Mouse (Mus musculus) MEL (cell line): ENCODE measurements at regions not wholly inside any gene's neighbourhood (a gene's known extent, or its start where the extent isn't known, plus 50 kb on each side); places are given as distances from the start of the nearest gene placed in this dataset.

Source experiments
- DNase-seq: peaks from one replicate; pipeline ENCODE4 v3.0.0; 2011; ENCODE audit warnings: low read depth, low spot score
- H3K27ac ChIP-seq: 2 replicates; pipeline ENCODE4 v1.5.1; 2012; ENCODE audit warnings: low read depth, mild to moderate bottlenecking, control low read depth, low read length, moderate library complexity; ENCODE audit not compliant: control insufficient read depth
- H3K27me3 ChIP-seq, 2 experiments: fragments of 150-350 bp in 1 of 2; sonication (generic) in 1 of 2; 2 replicates each; pipeline ENCODE4 v1.6.1; 2012; ENCODE audit warnings: low read length in 2 of 2, mild to moderate bottlenecking in 2 of 2, improper control_type of control experiment in 1 of 2, moderate library complexity in 1 of 2; ENCODE audit not compliant: insufficient read depth in 2 of 2, control insufficient read depth in 1 of 2
- H3K36me3 ChIP-seq, 2 experiments: 2 replicates each; pipeline ENCODE4 v1.6.1; 2012 to 2014; ENCODE audit warnings: low read length in 2 of 2, improper control_type of control experiment in 1 of 2, inconsistent platforms in 1 of 2, mild to moderate bottlenecking in 1 of 2; ENCODE audit not compliant: insufficient read depth in 2 of 2, control insufficient read depth in 1 of 2
- H3K4me1 ChIP-seq, 2 experiments: fragments of 150-350 bp in 1 of 2; sonication (generic) in 1 of 2; 2 replicates each; pipeline ENCODE4 v1.6.1; 2012; ENCODE audit warnings: low read length in 2 of 2, improper control_type of control experiment in 1 of 2, mild to moderate bottlenecking in 1 of 2; ENCODE audit not compliant: insufficient read depth in 2 of 2, control insufficient read depth in 1 of 2
- H3K4me3 ChIP-seq, 2 experiments: fragments of 150-350 bp in 1 of 2; sonication (generic) in 1 of 2; 2 replicates each; pipeline ENCODE4 v1.5.1; 2012; ENCODE audit warnings: low read depth in 2 of 2, low read length in 2 of 2, mild to moderate bottlenecking in 2 of 2, moderate library complexity in 2 of 2, control low read depth in 1 of 2, improper control_type of control experiment in 1 of 2; ENCODE audit not compliant: control insufficient read depth in 1 of 2, insufficient read depth in 1 of 2
- H3K79me2 ChIP-seq: 2 replicates; pipeline ENCODE4 v1.6.1; 2012; ENCODE audit warnings: mild to moderate bottlenecking, low read length, moderate library complexity; ENCODE audit not compliant: control insufficient read depth, poor library complexity, insufficient read depth
- H3K9ac ChIP-seq: 2 replicates; pipeline ENCODE4 v1.6.1; 2012; ENCODE audit warnings: low read depth, mild to moderate bottlenecking, control low read depth, low read length, moderate library complexity; ENCODE audit not compliant: control insufficient read depth, poor library complexity, severe bottlenecking
- H3K9me3 ChIP-seq: fragments of 150-350 bp; sonication (generic); replicated peaks from 2 replicates; pipeline ENCODE4 v1.6.1; 2012; ENCODE audit warnings: mild to moderate bottlenecking, low read length, improper control_type of control experiment, moderate library complexity; ENCODE audit not compliant: insufficient read depth
- E2F4 ChIP-seq: IDR thresholded peaks from 2 replicates; pipeline ENCODE4 v1.6.1; 2011; ENCODE audit warnings: low read depth, low read length, improper control_type of control experiment, borderline replicate concordance
- ELF1 ChIP-seq: IDR thresholded peaks from 2 replicates; pipeline ENCODE4 v1.6.1; 2014; ENCODE audit warnings: low read depth, mild to moderate bottlenecking, inconsistent platforms, low read length, improper control_type of control experiment, moderate library complexity
- EP300 ChIP-seq, 2 experiments: IDR thresholded peaks; 2 replicates each; pipeline ENCODE4 v1.6.1; 2011; ENCODE audit warnings: improper control_type of control experiment in 2 of 2, low read length in 2 of 2, low read depth in 1 of 2, mild to moderate bottlenecking in 1 of 2
- JUND ChIP-seq: IDR thresholded peaks from 2 replicates; pipeline ENCODE4 v1.6.1; 2011; ENCODE audit warnings: low read depth, mild to moderate bottlenecking, improper control_type of control experiment, low read length
- MAX ChIP-seq: IDR thresholded peaks from 2 replicates; pipeline ENCODE4 v1.6.1; 2011; ENCODE audit warnings: low read length, improper control_type of control experiment
- MEF2A ChIP-seq: IDR thresholded peaks from 2 replicates; pipeline ENCODE4 v1.6.1; 2014; ENCODE audit warnings: low read depth, mild to moderate bottlenecking, inconsistent platforms, low read length, improper control_type of control experiment; ENCODE audit not compliant: poor library complexity, insufficient replicate concordance, severe bottlenecking; ENCODE audit errors: extremely low read depth
- MXI1 ChIP-seq: IDR thresholded peaks from 2 replicates; pipeline ENCODE4 v1.6.1; 2011; ENCODE audit warnings: mild to moderate bottlenecking, low read depth, low read length, improper control_type of control experiment
- POLR2AphosphoS5 ChIP-seq: IDR thresholded peaks from 2 replicates; pipeline ENCODE4 v1.6.1; 2012; ENCODE audit warnings: low read depth, borderline replicate concordance, mild to moderate bottlenecking, inconsistent platforms, low read length, moderate library complexity, mixed read lengths
- RCOR1 ChIP-seq: IDR thresholded peaks from 2 replicates; pipeline ENCODE4 v1.6.1; 2012; ENCODE audit warnings: low read depth, mild to moderate bottlenecking, inconsistent platforms, low read length, improper control_type of control experiment
- SIN3A ChIP-seq: IDR thresholded peaks from 2 replicates; pipeline ENCODE4 v1.6.1; 2012; ENCODE audit warnings: low read length, improper control_type of control experiment, inconsistent platforms
- TAL1 ChIP-seq: IDR thresholded peaks from 2 replicates; pipeline ENCODE4 v1.6.1; 2012; ENCODE audit warnings: mild to moderate bottlenecking, inconsistent platforms, low read length, moderate library complexity, mixed read lengths
- TBP ChIP-seq: IDR thresholded peaks from 2 replicates; pipeline ENCODE4 v1.8.0; 2011; ENCODE audit warnings: low read depth, low read length, improper control_type of control experiment
- TCF12 ChIP-seq: IDR thresholded peaks from 2 replicates; pipeline ENCODE4 v1.6.1; 2014; ENCODE audit warnings: low read depth, mild to moderate bottlenecking, inconsistent platforms, low read length, improper control_type of control experiment, moderate library complexity
- UBTF ChIP-seq: IDR thresholded peaks from 2 replicates; pipeline ENCODE4 v1.6.1; 2012; ENCODE audit warnings: low read depth, mild to moderate bottlenecking, inconsistent platforms, low read length, improper control_type of control experiment, moderate library complexity, borderline replicate concordance; ENCODE audit not compliant: insufficient read depth
- USF2 ChIP-seq, 2 experiments: IDR thresholded peaks; 2 replicates each; pipeline ENCODE4 v1.6.1; 2011 to 2012; ENCODE audit warnings: improper control_type of control experiment in 2 of 2, low read length in 2 of 2, borderline replicate concordance in 1 of 2, inconsistent platforms in 1 of 2, low read depth in 1 of 2, mild to moderate bottlenecking in 1 of 2; ENCODE audit not compliant: insufficient read depth in 1 of 2

DNA sequence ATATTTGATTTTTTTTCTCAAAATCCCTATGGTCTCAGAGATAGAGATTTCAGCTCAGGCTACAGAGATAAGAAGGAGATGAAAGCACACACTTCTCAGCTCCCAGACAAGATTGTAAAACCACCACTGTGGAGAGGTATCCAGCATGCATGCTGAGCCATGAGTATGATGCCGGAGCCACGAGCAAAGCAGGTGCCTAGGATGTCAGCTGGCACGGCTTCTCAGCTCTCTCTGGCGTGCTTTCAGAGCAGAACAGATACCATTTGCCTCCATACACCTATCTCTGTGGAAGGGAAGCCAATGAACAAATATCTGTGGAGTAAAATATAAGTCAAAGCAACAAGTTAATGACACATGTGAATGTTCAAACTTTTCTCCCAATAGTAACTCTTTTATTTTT lies 1179.3 kb downstream of the Ntrk3 start:
- no peaks in the 10 kb centered on the region for H3K9me3 ChIP-seq
- no peaks in the 10 kb centered on the region for H3K4me1 ChIP-seq
- no peak overlapping the region for H3K9ac ChIP-seq
- DNase-seq = no peak
- H3K4me3 ChIP-seq = no peak overlapping the region
- H3K36me3 ChIP-seq = no peaks in the 10 kb centered on the region
- H3K27ac ChIP-seq = no peak overlapping the region
- H3K79me2 ChIP-seq = no peaks in the 10 kb centered on the region
- no peak for TF ChIP-seq SIN3A
- no peak for TF ChIP-seq USF2 (IDR thresholded peaks at IDR 0.05; ENCODE audit: borderline replicate concordance in 1 of 2, insufficient read depth in 1 of 2, low read depth in 1 of 2, low read length in 2 of 2)
- TF ChIP-seq TCF12 = no peak
- TF ChIP-seq ELF1 = no peak
- no peak for TF ChIP-seq JUND
- no peak for TF ChIP-seq TAL1
- no peak for TF ChIP-seq MEF2A
- TF ChIP-seq POLR2AphosphoS5 = no peak
- TF ChIP-seq MXI1 = no peak
- TF ChIP-seq E2F4 = no peak
- TF ChIP-seq TBP = no peak
- H3K27me3 ChIP-seq = no peaks in the 10 kb centered on the region

- no peak overlapping the region for H3K27ac ChIP-seq
- H3K27me3 ChIP-seq = no peaks in the 10 kb centered on the region
- no peaks in the 10 kb centered on the region for H3K36me3 ChIP-seq
- H3K4me3 ChIP-seq = no peak overlapping the region
- TF ChIP-seq ELF1 (no peak), UBTF (no peak)
- H3K79me2 ChIP-seq = no peaks in the 10 kb centered on the region
- no peak for DNase-seq
- H3K9ac ChIP-seq = no peak overlapping the region
- no peaks in the 10 kb centered on the region for H3K4me1 ChIP-seq
- no peaks in the 10 kb centered on the region for H3K9me3 ChIP-seq
Observed at GRCm38 (mm10) chr7:77536890-77537289, 1200.9 kb downstream of the Ntrk3 start.

- no peaks in the 10 kb centered on the region for H3K4me1 ChIP-seq
- H3K27me3 ChIP-seq = no peaks in the 10 kb centered on the region
- DNase-seq = no peak
- H3K79me2 ChIP-seq = no peaks in the 10 kb centered on the region
- no peak overlapping the region for H3K9ac ChIP-seq
- no peak overlapping the region for H3K27ac ChIP-seq
- no peaks in the 10 kb centered on the region for H3K9me3 ChIP-seq
- TF ChIP-seq ELF1 (no peak), TBP (no peak), POLR2AphosphoS5 (no peak), EP300 (IDR thresholded peaks at IDR 0.05; ENCODE audit: low read depth in 1 of 2, low read length in 2 of 2) (no peak), MAX (no peak), RCOR1 (no peak), SIN3A (no peak)
- H3K4me3 ChIP-seq = no peak overlapping the region
- no peaks in the 10 kb centered on the region for H3K36me3 ChIP-seq
Observed at GRCm38 (mm10) chr7:77527906-77528305, 1209.9 kb downstream of the Ntrk3 start.
